Mouse (Mus musculus) intestine, embryonic 16.5 days (tissue): ENCODE data around the gene Olfr632. TPM values are rescaled to one million over a fixed set of nuclear protein-coding genes. Genes with fewer than 3 reads are reported as not detected.
A peak's percentile ranks its signal among the peaks of the same experiment; 100 is the strongest.

Experiments used
- ATAC-seq: fragments of 200-750 bp; cut with Nextera tagmentation; 2 replicates; pipeline ENCODE4 v1.8.0; 2017; ENCODE audit warnings: moderate TSS enrichment, moderate library complexity
- H3K27ac ChIP-seq: fragments of 300-500 bp; sonication (generic); 2 replicates; pipeline ENCODE4 v1.5.1; 2014; ENCODE audit warnings: mild to moderate bottlenecking, low read length
- H3K27me3 ChIP-seq: fragments of 300-500 bp; sonication (generic); replicated peaks from 2 replicates; pipeline ENCODE4 v1.6.1; 2014; ENCODE audit warnings: low read length, control low read depth, mixed read lengths; ENCODE audit not compliant: control insufficient read depth, insufficient read depth
- H3K36me3 ChIP-seq: fragments of 300-500 bp; sonication (generic); 2 replicates; pipeline ENCODE4 v1.6.1; 2014; ENCODE audit warnings: low read length, control low read depth; ENCODE audit not compliant: control insufficient read depth, insufficient read depth
- H3K4me1 ChIP-seq: fragments of 300-500 bp; sonication (generic); 2 replicates; pipeline ENCODE4 v1.6.1; 2014; ENCODE audit warnings: low read length, control low read depth, mixed read lengths; ENCODE audit not compliant: control insufficient read depth, insufficient read depth
- H3K4me2 ChIP-seq: fragments of 300-500 bp; sonication (generic); 2 replicates; pipeline ENCODE4 v1.6.1; 2014; ENCODE audit warnings: low read depth, low read length, control low read depth
- H3K4me3 ChIP-seq: fragments of 300-500 bp; sonication (generic); 2 replicates; pipeline ENCODE4 v1.5.1; 2014; ENCODE audit warnings: mild to moderate bottlenecking, low read length
- H3K9ac ChIP-seq: fragments of 300-500 bp; sonication (generic); 2 replicates; pipeline ENCODE4 v1.6.1; 2014; ENCODE audit warnings: low read depth, low read length
- H3K9me3 ChIP-seq: fragments of 300-500 bp; sonication (generic); 2 replicates; pipeline ENCODE4 v1.6.1; 2016; ENCODE audit warnings: low read length, control low read depth; ENCODE audit not compliant: control insufficient read depth
- WGBS: fragments of 180-500 bp; shearing (Covaris S2); extraction: QIAGEN DNeasy Blood & Tissue Kit; methylation state at CpG from one replicate; pipeline ENCODE4 v1.1.7; 2014; 5-methylcytosine and 5-hydroxymethylcytosine counted together
- polyA plus RNA-seq: library from polyadenylated mRNA; unstranded; fragments of >200 nt; fragmentation: Nextera tagmentation; extraction: Ambion mirVana; gene quantifications from 2 replicates; pipeline ENCODE4 v1.2.1, GENCODE M21; 2015

The Olfr632 gene
- polyA plus RNA-seq, result not detected in 2 replicates

DNA sequence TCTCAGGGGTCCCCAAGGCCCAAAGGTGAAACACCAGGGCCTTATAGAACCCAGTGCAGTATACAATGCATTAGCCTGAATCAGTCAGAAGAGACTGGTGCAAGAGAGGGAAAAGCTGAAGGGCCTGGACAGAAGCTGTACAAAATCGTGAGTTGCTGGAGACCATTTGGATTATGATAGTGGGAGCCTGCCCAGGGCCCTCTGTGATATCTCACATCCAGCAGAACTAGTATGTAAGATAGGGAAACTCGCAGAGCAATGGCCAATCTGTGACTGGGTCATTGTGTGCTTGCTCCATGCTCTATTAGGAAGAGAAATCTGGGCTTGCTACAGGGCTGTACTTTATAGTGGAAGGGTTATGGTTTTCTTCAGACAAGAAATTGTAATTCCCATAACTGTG, at the start of gene Olfr632:
Gene Olfr632, plus strand, starts transcription at position 84 of the 400 bp plus-strand sequence.
- WGBS, result 66% methylated on average over 2 of the region's 2 CpGs
- no peak within 1 kb of the TSS for H3K4me2 ChIP-seq
- no peaks in the 10 kb centered on the region for H3K36me3 ChIP-seq

DNA sequence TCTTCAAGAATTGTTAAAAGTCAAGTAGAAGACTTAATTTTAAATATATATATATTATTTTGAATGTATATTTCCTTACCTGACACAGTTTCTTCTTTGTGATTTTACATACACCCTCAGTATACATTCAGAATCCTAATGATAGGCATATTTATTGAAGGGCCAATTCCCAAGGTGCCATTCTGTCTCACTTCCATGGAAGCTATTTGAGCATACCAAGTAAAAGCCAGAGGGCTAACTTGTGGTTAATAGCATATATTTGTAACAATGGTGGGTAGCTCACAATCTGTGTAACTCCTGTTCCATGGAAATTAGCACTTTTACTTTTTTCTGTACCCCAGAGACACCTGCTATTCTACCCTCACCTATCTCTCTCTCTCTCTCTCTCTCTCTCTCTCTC, 48.0 kb upstream of the Olfr632 start, which contains the start of gene Olfr66:
Gene Olfr66, minus strand, starts transcription at position 101 of the 400 bp plus-strand sequence.
- ATAC-seq, result no peak
- H3K4me3 ChIP-seq, result no peak within 1 kb of the TSS
- no peaks in the 10 kb centered on the region for H3K9me3 ChIP-seq
- H3K4me2 ChIP-seq, result no peak within 1 kb of the TSS
- no peaks in the 10 kb centered on the region for H3K36me3 ChIP-seq
- H3K9ac ChIP-seq, result no peak within 1 kb of the TSS
- no peaks in the 10 kb centered on the region for H3K4me1 ChIP-seq
- no peak within 1 kb of the TSS for H3K27ac ChIP-seq
- no peaks in the 10 kb centered on the region for H3K27me3 ChIP-seq

More for the DNA sequence above, at the start of gene Olfr632:
- Histone ChIP-seq H3K27me3 (no peaks in the 10 kb centered on the region), H3K4me1 (no peaks in the 10 kb centered on the region), H3K9ac (no peak within 1 kb of the TSS), H3K27ac (no peak within 1 kb of the TSS), H3K9me3 (no peaks in the 10 kb centered on the region), H3K4me3 (no peak within 1 kb of the TSS)
- ATAC-seq, result no peak

GRCm38 (mm10) chr7:103894385-103894784, 39.8 kb upstream of the Olfr632 start, which contains the start of gene Olfr64:
Gene Olfr64 (minus strand): TSS chr7:103894485.
- H3K27me3 ChIP-seq, result no peaks in the 10 kb centered on the region
- WGBS, result 71% methylated on average over 1 of the region's 1 CpGs
- no peaks in the 10 kb centered on the region for H3K4me1 ChIP-seq
- no peak for ATAC-seq
- H3K27ac ChIP-seq, result no peak within 1 kb of the TSS
- no peak within 1 kb of the TSS for H3K4me3 ChIP-seq
- no peaks in the 10 kb centered on the region for H3K9me3 ChIP-seq
- H3K4me2 ChIP-seq, result no peak within 1 kb of the TSS
- H3K36me3 ChIP-seq, result no peaks in the 10 kb centered on the region
- no peak within 1 kb of the TSS for H3K9ac ChIP-seq

DNA sequence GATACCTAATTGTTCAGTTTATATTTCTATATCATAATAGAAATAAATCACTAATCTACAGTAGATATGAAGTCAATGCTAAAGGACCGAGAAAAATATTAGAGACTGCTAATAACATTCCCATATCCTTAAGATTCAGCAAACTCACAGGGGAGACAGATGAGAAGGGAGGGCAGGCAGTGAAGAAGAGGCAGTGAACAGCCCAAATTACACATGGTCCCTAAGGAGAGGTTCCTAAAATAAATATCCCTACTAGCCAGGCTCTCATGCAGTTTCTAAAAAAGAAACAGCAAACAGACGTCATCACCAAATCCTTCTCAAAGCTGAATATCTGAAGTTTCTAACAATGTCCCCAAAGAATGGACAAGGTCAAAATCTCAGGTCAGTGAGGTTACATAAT, 31.0 kb upstream of the Olfr632 start, which contains the start of gene Olfr65:
Gene Olfr65, plus strand, starts transcription at position 301 of the 400 bp plus-strand sequence.
- ATAC-seq, result no peak

GRCm38 (mm10) chr7:103910047-103910446, 24.1 kb upstream of the Olfr632 start:
- H3K27ac ChIP-seq, result no peak overlapping the region
- no peaks in the 10 kb centered on the region for H3K36me3 ChIP-seq
- H3K4me1 ChIP-seq, result no peaks in the 10 kb centered on the region
- no peak overlapping the region for H3K4me3 ChIP-seq
- no peaks in the 10 kb centered on the region for H3K9me3 ChIP-seq
- H3K9ac ChIP-seq, result no peak overlapping the region
- ATAC-seq, result peak; percentile 98
- H3K27me3 ChIP-seq, result no peaks in the 10 kb centered on the region
- H3K4me2 ChIP-seq, result no peak overlapping the region
- 29% methylated on average over 3 of the region's 3 CpGs for WGBS

More for the DNA sequence above, 31.0 kb upstream of the Olfr632 start, which contains the start of gene Olfr65:
- WGBS, result 83% methylated on average over 2 of the region's 2 CpGs
- no peaks in the 10 kb centered on the region for H3K36me3 ChIP-seq
- no peak within 1 kb of the TSS for H3K27ac ChIP-seq
- no peak within 1 kb of the TSS for H3K9ac ChIP-seq
- no peaks in the 10 kb centered on the region for H3K4me1 ChIP-seq
- no peak within 1 kb of the TSS for H3K4me3 ChIP-seq
- no peak within 1 kb of the TSS for H3K4me2 ChIP-seq
- no peaks in the 10 kb centered on the region for H3K9me3 ChIP-seq
- no peaks in the 10 kb centered on the region for H3K27me3 ChIP-seq

DNA sequence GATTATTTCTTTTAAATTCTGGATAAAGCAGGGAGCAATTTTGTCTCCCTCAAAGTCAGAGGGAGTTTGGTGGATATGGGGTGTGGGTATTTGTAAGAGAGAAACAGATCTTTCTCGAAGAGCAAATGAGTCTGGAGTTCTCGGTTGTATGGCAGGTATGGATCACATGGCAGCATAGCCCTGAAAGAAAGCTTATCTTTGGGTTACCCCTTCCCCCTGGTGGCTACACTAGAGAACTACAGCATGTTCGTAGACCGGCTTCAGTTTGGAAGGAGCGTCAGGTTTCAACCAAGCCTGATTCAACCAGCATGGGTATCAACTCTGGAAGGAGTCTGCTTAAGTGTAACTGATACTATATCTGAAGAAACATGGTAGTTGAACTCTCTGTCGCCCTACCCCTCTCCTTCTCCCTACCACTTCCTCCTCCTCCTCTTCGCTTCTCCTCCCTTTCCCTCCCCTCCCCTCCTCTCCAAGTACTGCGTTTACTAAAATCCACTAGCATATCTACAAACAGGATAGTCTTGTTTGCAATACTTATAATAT, 21.1 kb upstream of the Olfr632 start:
- Histone ChIP-seq H3K4me3 (no peak overlapping the region), H3K9me3 (no peaks in the 10 kb centered on the region), H3K9ac (no peak overlapping the region), H3K4me2 (no peak overlapping the region), H3K27me3 (no peaks in the 10 kb centered on the region), H3K36me3 (no peaks in the 10 kb centered on the region), H3K4me1 (no peaks in the 10 kb centered on the region), H3K27ac (no peak overlapping the region)
- 52% methylated on average over 8 of the region's 8 CpGs for WGBS
- ATAC-seq, result no peak

DNA sequence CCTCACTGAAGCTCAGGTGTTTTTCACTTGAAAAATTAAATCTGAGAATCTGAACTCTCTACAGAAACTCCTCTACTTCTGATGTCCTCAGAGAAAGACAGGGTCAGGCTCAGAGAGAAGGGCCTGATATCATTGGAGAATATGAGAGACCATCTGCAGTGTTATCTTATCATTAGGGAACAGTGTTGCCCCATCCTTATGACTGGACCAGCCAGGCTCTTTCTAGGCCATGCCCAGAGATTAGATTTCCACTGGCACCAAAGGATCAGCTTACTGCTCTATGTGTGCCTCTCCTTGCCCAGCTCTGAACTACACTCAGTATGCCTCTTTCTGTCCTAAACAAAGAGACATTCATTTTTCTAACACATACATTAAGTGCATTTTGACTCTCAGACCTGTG, 18.8 kb upstream of the Olfr632 start:
- no peaks in the 10 kb centered on the region for H3K4me1 ChIP-seq
- no peaks in the 10 kb centered on the region for H3K9me3 ChIP-seq
- H3K27ac ChIP-seq, result no peak overlapping the region
- no peak overlapping the region for H3K4me3 ChIP-seq
- no peak overlapping the region for H3K4me2 ChIP-seq
- peak; percentile 71 for ATAC-seq
- no peaks in the 10 kb centered on the region for H3K27me3 ChIP-seq
- no peaks in the 10 kb centered on the region for H3K36me3 ChIP-seq
- H3K9ac ChIP-seq, result no peak overlapping the region

DNA sequence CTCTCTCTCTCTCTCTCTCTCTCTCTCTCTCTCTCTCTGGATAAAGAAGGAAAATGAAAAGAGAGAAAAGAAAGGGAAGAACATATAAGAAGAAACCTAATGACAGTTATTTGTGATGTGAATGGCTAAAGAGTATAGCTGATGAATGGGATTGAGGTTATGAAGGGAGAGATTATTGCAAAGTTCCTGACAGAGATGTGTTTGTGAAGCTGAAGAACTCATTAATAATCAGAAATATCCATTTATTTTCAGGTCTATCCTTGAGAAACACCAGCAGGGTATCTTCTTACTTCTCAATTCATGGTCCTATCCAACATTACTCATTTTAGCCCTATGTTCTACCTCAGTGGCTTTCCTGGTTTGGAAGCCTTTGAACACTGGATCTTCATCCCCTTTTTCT, 5.6 kb upstream of the Olfr632 start, which contains the start of gene Olfr631:
Gene Olfr631, plus strand, starts transcription at position 301 of the 400 bp plus-strand sequence.
- H3K4me2 ChIP-seq, result no peak within 1 kb of the TSS
- no peak within 1 kb of the TSS for H3K27ac ChIP-seq
- no peaks in the 10 kb centered on the region for H3K4me1 ChIP-seq
- ATAC-seq, result no peak
- no peaks in the 10 kb centered on the region for H3K27me3 ChIP-seq
- no peak within 1 kb of the TSS for H3K4me3 ChIP-seq
- no peaks in the 10 kb centered on the region for H3K36me3 ChIP-seq
- no peak within 1 kb of the TSS for H3K9ac ChIP-seq
- H3K9me3 ChIP-seq, result no peaks in the 10 kb centered on the region

DNA sequence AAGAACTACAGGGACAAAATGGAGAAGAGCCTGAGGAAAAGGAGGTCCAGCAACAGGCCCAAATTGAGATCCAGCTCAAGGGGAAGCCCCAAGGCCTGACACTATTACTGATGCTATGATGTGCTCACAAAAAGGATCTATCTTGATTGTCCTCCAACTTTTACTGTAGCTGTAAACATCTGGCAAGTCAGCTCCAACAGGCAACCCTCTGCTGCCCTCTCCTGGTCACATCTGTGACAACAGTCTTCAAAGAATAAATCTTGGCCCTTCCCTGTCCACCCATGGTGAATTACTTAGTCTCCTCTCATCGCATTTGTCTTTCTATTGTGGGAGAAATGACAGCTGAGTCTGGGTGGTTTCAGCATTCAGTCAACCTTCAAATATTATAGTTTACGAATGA, 8.6 kb downstream of the Olfr632 start:
- no peaks in the 10 kb centered on the region for H3K27me3 ChIP-seq
- 27% methylated on average over 2 of the region's 2 CpGs for WGBS
- H3K9me3 ChIP-seq, result no peaks in the 10 kb centered on the region
- no peak overlapping the region for H3K9ac ChIP-seq
- H3K4me1 ChIP-seq, result no peaks in the 10 kb centered on the region
- H3K4me3 ChIP-seq, result no peak overlapping the region
- H3K27ac ChIP-seq, result no peak overlapping the region
- ATAC-seq, result peak; percentile 33; the same call in 1 of the 2 replicates
- no peaks in the 10 kb centered on the region for H3K36me3 ChIP-seq
- no peak overlapping the region for H3K4me2 ChIP-seq

DNA sequence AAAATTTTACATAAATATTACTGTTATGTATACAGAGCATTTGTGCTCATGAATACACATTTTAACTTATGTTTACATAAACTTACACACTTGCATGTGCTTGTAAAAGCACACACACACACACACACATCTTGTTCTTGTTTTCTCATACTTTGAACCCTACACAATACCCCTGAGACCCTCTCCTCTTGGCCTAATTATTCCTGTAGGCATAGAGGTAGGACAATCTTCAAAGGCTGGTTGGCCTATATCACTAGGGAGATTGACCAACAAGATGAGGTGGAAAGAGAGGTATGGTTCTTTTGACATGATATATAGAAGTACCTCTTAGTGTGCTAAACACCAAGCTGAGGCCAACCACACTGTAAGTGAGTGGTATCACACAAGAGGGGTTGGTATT, 10.0 kb downstream of the Olfr632 start, which contains the start of gene Olfr633:
Gene Olfr633, plus strand, starts transcription at position 301 of the 400 bp plus-strand sequence.
- no peak for ATAC-seq

More for the DNA sequence above, 10.0 kb downstream of the Olfr632 start, which contains the start of gene Olfr633:
- H3K4me2 ChIP-seq, result no peak within 1 kb of the TSS
- H3K27ac ChIP-seq, result no peak within 1 kb of the TSS
- no peak within 1 kb of the TSS for H3K4me3 ChIP-seq
- no peaks in the 10 kb centered on the region for H3K27me3 ChIP-seq
- H3K4me1 ChIP-seq, result no peaks in the 10 kb centered on the region
- H3K9ac ChIP-seq, result no peak within 1 kb of the TSS
- H3K36me3 ChIP-seq, result no peaks in the 10 kb centered on the region
- H3K9me3 ChIP-seq, result no peaks in the 10 kb centered on the region
